Mouse (Mus musculus): ENCODE data around the gene Atp6v1d. TPM values are rescaled to one million over a fixed set of nuclear protein-coding genes. Genes with fewer than 3 reads are reported as not detected.

Atp6v1d gene
- polyA plus RNA-seq, 1 experiment = 38.5 TPM

DNA sequence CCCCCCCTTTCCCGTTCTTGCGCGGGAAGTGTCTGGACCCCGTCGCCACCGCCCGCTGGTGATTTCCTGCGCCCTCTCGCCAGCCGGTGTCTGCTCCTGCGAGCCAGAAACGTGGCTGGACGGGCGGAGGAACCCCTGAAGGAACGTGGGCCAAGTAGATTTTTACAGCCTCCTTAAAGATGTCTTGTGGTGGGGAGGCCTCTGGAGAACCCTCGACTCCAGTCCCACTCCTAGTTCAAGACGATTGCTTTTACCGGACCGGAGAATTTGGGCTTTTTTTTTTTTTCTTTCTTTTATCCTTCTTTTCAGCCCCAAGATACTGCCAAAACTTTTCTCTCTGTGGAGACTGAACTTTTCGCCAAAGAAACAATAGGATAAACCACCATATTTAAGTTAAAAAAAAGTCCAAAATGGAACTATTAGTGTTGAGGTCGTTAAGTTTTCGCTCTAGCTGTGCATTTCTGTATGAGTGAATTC is 854 bp upstream of the Atp6v1d start:
- Histone ChIP-seq H3K4me3 (ENCODE audit: control insufficient read depth, low read depth, low read length) (peak overlapping the region; percentile 99), H3K4me1 (ENCODE audit: control insufficient read depth, insufficient read depth, low read length) (peaks cover 4% of the 10 kb centered on the region), H3K36me3 (ENCODE audit: control insufficient read depth, insufficient read depth, low read length) (no peaks in the 10 kb centered on the region), H3K27me3 (ENCODE audit: control insufficient read depth, insufficient read depth, low read length) (no peaks in the 10 kb centered on the region), H3K27ac (ENCODE audit: control insufficient read depth, insufficient read depth, low read depth, low read length) (peak overlapping the region; percentile 97)
- TF ChIP-seq CTCF (IDR thresholded peaks at IDR 0.05; ENCODE audit: control insufficient read depth, insufficient read depth, insufficient replicate concordance, low read depth, low read length) (no peak), POLR2A (IDR thresholded peaks at IDR 0.05; ENCODE audit: control insufficient read depth, low read depth, low read length) (no peak)

DNA sequence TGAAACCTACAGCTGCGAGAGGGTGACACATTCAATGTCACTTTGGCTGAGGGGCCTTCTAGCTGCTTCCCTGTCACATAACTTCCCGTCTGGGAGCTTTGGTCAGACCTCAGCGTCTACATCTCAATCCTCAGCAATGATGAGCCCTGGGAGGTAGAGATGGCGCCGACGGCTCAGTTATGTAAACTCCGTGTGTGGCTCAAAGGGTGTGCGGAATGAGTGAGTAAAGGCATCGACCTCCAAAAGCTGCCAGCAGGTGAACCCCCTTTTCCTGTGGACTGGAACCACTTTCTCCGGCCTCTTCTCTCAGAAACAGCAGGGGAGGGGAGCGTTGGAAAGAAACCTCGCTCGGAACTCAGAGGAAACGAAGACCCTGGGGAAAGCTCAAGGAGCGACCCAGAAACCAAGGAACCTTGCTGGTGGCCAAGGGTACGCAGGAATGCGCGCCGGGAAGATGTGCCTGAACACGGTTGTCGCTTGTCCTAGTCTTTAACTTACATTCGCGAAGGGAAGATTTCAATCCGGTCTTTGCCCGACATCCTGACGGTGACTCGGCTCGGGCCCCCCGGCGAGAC is 430 bp downstream of the Atp6v1d start:
- TF ChIP-seq CTCF (IDR thresholded peaks at IDR 0.05; ENCODE audit: control insufficient read depth, insufficient read depth, insufficient replicate concordance, low read depth, low read length) (no peak), POLR2A (IDR thresholded peaks at IDR 0.05; ENCODE audit: control insufficient read depth, low read depth, low read length) (no peak)
- Histone ChIP-seq H3K27ac (ENCODE audit: control insufficient read depth, insufficient read depth, low read depth, low read length) (peak overlapping the region; percentile 94), H3K4me3 (ENCODE audit: control insufficient read depth, low read depth, low read length) (peak overlapping the region; percentile 99), H3K36me3 (ENCODE audit: control insufficient read depth, insufficient read depth, low read length) (no peaks in the 10 kb centered on the region), H3K4me1 (ENCODE audit: control insufficient read depth, insufficient read depth, low read length) (peaks cover 4% of the 10 kb centered on the region), H3K27me3 (ENCODE audit: control insufficient read depth, insufficient read depth, low read length) (no peaks in the 10 kb centered on the region)

DNA sequence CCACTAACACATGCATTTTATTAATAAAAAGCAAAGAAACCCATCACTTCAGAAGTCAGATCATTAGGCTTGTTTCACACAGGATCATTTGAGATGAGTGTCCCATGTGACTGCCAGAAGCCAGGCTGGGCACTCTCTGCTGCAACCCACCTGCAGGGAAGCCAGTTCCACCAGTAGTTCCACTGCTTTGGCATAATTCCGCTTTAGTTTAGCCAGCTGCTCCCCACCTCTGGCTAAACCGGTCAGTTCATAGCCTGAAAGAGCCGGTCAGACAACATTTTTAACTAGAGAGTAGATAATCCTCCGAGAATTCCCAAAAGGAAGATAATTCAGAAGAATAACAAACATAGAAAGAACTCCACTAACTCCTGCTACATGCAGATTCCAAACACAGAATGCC is 13.2 kb downstream of the Atp6v1d start:
- H3K27me3 ChIP-seq (ENCODE audit: control insufficient read depth, insufficient read depth, low read length) = no peaks in the 10 kb centered on the region
- no peak for TF ChIP-seq CTCF (IDR thresholded peaks at IDR 0.05; ENCODE audit: control insufficient read depth, insufficient read depth, insufficient replicate concordance, low read depth, low read length)
- no peak for TF ChIP-seq POLR2A (IDR thresholded peaks at IDR 0.05; ENCODE audit: control insufficient read depth, low read depth, low read length)
- H3K4me1 ChIP-seq (ENCODE audit: control insufficient read depth, insufficient read depth, low read length) = no peaks in the 10 kb centered on the region
- no peak overlapping the region for H3K27ac ChIP-seq (ENCODE audit: control insufficient read depth, insufficient read depth, low read depth, low read length)
- H3K36me3 ChIP-seq (ENCODE audit: control insufficient read depth, insufficient read depth, low read length) = peaks cover 1% of the 10 kb centered on the region; the same call in 1 of the 2 replicates
- H3K4me3 ChIP-seq (ENCODE audit: control insufficient read depth, low read depth, low read length) = no peak overlapping the region

DNA sequence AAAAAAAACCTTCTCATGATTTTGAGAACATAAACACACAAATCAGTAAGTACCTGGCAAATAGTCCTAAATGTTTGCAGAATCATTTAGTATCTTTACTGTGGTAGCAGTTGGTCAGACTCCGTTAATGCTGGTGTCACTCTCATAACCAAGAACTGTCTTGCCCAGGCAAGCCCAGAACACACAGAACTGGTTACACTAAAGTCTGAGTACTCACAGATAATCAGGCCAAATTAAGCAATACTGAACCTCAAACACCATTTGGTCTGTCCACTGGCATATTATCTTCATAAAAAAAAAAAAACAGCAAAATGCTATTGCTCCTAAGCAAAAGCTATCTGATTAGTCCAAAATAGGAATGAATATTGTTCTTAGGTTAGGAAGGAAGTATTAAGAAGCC is 19.0 kb downstream of the Atp6v1d start:
- Histone ChIP-seq H3K4me3 (ENCODE audit: control insufficient read depth, low read depth, low read length) (no peak overlapping the region), H3K27me3 (ENCODE audit: control insufficient read depth, insufficient read depth, low read length) (no peaks in the 10 kb centered on the region), H3K4me1 (ENCODE audit: control insufficient read depth, insufficient read depth, low read length) (no peaks in the 10 kb centered on the region), H3K36me3 (ENCODE audit: control insufficient read depth, insufficient read depth, low read length) (peaks cover 2% of the 10 kb centered on the region), H3K27ac (ENCODE audit: control insufficient read depth, insufficient read depth, low read depth, low read length) (no peak overlapping the region)
- TF ChIP-seq CTCF (IDR thresholded peaks at IDR 0.05; ENCODE audit: control insufficient read depth, insufficient read depth, insufficient replicate concordance, low read depth, low read length) (no peak), POLR2A (IDR thresholded peaks at IDR 0.05; ENCODE audit: control insufficient read depth, low read depth, low read length) (no peak)

DNA sequence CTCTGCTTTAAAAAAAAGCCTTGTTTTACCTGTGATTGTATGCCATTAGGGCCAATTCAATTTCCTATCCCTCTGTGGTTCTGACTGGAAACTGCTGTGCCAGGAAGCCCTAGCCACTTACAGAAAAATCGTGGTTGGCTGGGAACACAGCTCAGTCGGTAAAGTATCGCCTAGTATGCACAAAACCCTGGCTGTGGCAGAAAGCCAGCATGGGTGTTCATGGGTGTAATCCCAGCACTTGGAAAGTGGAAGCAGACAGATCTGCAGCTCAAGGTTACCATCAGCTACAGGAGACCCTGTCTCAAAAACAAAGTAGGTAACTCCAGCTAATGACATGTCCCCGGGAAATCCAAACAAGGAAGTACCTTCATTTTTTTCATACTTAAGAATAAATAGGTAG is 21.5 kb downstream of the Atp6v1d start:
- no peak for TF ChIP-seq POLR2A (IDR thresholded peaks at IDR 0.05; ENCODE audit: control insufficient read depth, low read depth, low read length)
- no peak for TF ChIP-seq CTCF (IDR thresholded peaks at IDR 0.05; ENCODE audit: control insufficient read depth, insufficient read depth, insufficient replicate concordance, low read depth, low read length)
- H3K27ac ChIP-seq (ENCODE audit: control insufficient read depth, insufficient read depth, low read depth, low read length) = no peak overlapping the region
- H3K4me3 ChIP-seq (ENCODE audit: control insufficient read depth, low read depth, low read length) = no peak overlapping the region
- peaks cover 2% of the 10 kb centered on the region for H3K36me3 ChIP-seq (ENCODE audit: control insufficient read depth, insufficient read depth, low read length)
- no peaks in the 10 kb centered on the region for H3K4me1 ChIP-seq (ENCODE audit: control insufficient read depth, insufficient read depth, low read length)
- no peaks in the 10 kb centered on the region for H3K27me3 ChIP-seq (ENCODE audit: control insufficient read depth, insufficient read depth, low read length)

DNA sequence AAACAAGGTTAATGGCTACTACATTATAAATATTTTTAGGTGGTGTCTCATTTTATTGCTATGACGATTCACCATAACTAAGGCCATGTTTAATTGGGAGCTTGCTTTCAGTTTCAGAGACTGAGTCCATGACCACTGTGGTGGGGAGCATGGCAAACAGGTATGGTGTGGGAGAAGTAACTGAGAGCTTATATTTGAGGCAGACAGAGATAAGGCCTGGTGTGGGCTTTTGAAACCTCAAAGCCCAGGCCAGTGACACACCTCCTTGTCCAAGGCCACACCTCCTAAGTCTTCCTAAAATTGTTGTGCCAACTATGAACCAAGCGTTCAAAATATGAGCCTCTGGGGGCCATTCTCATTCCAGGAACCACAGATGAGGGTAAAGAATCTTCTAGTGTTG is 26.9 kb downstream of the Atp6v1d start:
- no peaks in the 10 kb centered on the region for H3K4me1 ChIP-seq (ENCODE audit: control insufficient read depth, insufficient read depth, low read length)
- H3K36me3 ChIP-seq (ENCODE audit: control insufficient read depth, insufficient read depth, low read length) = peaks cover 2% of the 10 kb centered on the region
- H3K27ac ChIP-seq (ENCODE audit: control insufficient read depth, insufficient read depth, low read depth, low read length) = no peak overlapping the region
- H3K27me3 ChIP-seq (ENCODE audit: control insufficient read depth, insufficient read depth, low read length) = no peaks in the 10 kb centered on the region
- TF ChIP-seq POLR2A (IDR thresholded peaks at IDR 0.05; ENCODE audit: control insufficient read depth, low read depth, low read length) (no peak), CTCF (IDR thresholded peaks at IDR 0.05; ENCODE audit: control insufficient read depth, insufficient read depth, insufficient replicate concordance, low read depth, low read length) (no peak)
- H3K4me3 ChIP-seq (ENCODE audit: control insufficient read depth, low read depth, low read length) = no peak overlapping the region

DNA sequence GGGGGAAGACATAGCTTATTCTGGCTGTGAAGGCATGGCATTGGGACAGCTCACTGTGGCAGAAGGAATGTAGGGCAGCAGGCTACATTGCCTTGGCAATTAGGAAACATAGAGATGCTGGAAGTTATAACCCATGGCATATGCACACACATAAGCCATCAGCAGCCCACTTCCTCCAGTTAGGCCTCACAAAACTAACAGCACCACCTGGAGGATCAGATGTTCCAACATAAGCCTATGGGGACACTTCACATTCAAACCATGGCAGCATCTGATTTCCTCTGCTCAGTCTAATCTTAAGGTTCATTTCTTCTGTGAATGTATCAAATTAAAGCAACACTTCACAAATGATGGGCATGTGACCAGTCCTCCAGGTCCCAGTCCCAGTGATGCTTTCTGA is 47.0 kb downstream of the Atp6v1d start:
- Histone ChIP-seq H3K4me3 (ENCODE audit: control insufficient read depth, low read depth, low read length) (no peak overlapping the region), H3K27me3 (ENCODE audit: control insufficient read depth, insufficient read depth, low read length) (no peaks in the 10 kb centered on the region), H3K27ac (ENCODE audit: control insufficient read depth, insufficient read depth, low read depth, low read length) (no peak overlapping the region), H3K4me1 (ENCODE audit: control insufficient read depth, insufficient read depth, low read length) (no peaks in the 10 kb centered on the region), H3K36me3 (ENCODE audit: control insufficient read depth, insufficient read depth, low read length) (peaks cover 3% of the 10 kb centered on the region; the same call in 1 of the 2 replicates)
- TF ChIP-seq CTCF (IDR thresholded peaks at IDR 0.05; ENCODE audit: control insufficient read depth, insufficient read depth, insufficient replicate concordance, low read depth, low read length) = no peak
- no peak for TF ChIP-seq POLR2A (IDR thresholded peaks at IDR 0.05; ENCODE audit: control insufficient read depth, low read depth, low read length)

All from testis, adult 2 months (tissue).